Mouse (Mus musculus): ENCODE results near the gene Gm28308.

- no peak for TF ChIP-seq POLR2A (IDR thresholded peaks at IDR 0.05; ENCODE audit: low read depth, low read length)
- TF ChIP-seq CTCF (conservative IDR thresholded peaks at IDR 0.05; ENCODE audit: insufficient read depth, insufficient read length, low read depth, low read length): no peak
Observed at GRCm38 (mm10) chr6:52206882-52207683, 6.1 kb downstream of the Gm28308 start.

Measured in kidney, adult 2 months (tissue).